Mouse (Mus musculus) B cell, adult 2 months (primary cell): Measurements from ENCODE around the gene Kynu.

Experiments used
- DNase-seq, 2 experiments: peaks; one replicate each; pipeline ENCODE4 v3.0.0; 2022

Kynu gene

DNA sequence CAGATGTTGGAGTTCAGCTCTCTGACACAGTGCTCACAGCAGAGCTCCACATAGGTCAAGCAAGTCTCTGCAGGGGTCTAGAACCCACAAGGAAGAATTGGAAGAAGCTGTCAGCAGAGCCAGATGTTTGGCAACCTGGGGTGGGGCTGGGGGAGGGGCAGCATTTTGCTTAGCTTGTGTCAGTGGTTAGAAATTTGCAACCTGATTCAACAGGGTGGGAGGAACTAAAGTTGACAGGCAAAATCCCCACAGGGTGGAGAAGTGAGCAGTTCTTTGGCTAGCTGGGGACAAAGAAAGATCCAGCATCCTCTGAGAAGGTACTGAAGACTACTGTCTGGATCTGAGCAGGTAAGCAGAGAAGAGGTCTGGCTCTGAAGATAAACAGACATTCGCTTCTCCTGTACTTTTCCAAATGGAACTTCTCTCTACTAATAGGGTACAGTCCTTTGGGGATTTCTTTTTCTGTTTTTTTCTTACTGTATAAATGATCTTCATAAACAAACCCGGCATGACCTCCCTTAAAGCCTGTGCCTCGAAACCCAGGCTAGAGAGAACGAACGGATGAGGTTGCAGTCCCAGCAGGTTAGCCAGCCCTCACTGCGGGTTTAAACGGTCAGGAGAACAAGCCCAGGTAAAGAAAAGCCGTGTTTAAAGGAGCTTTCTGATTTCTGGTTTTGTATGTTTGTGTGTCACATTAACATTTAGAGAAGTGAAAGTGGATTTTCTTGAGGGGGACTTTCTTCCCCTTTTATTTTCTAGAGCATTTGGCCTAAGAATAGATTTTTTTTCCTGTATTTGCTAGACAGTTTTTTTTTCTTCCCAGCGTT is at the start of gene Kynu:
TSS of gene Kynu (plus strand) at position 268 of the 827 bp plus-strand sequence.
- peak; percentile 56 to 65 for DNase-seq

DNA sequence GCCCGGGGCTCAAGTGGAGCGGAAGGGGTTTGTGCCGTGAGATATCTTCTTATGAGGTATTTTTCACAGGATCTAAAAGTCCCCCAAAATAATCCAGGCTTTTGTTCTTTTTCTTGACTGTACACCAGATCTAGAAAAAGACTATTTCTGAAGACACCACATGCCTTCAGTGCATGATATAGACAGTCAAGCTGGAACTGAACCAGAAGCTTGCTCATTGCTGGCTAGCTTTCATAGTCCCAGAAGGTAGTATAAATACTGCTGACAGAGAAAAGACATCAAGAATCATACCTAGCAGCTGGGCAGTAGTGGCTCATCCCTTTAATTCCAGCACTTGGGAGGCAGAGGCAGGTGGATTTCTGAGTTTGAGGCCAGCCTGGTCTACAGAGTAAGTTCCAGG is 48.9 kb upstream of the Kynu start:
- no peak for DNase-seq

DNA sequence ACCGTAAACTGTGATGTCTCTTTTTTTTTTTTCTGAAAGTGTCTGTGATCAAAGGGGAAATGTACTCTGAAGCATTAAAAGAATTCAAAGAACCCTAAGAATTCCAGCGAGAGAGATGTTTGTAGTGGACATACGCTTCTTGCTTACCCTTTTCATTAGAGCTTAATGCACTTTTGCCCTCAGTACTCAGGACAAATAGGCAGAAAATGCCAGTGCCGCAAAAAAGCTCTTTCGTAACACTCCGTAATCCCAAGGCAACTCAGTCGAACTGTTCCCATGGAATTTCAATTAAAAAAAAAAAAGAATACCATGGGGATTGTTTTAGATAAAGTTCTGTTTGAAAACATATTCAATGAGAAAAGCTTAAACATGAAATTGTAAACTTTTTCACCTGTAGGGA is 41.3 kb upstream of the Kynu start:
- DNase-seq, result no peak

DNA sequence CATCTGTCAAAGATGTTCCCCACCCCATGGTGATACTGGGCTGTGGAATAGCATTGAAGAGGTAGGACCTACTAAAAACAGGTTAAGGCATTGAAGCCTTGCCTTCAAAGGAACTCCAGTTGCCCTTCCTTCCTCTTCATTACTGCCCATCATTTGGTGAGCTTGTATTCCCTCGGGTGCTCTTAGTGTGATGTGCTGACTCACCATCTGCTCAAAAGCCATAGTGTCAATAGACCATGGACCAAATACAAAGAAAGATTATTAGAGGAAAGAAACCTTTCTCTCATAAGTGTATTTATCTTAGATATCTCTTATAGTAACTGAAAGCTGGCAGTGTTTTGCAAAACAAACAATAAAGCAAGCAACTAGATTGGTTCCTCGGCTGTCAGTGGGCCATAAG is 20.7 kb upstream of the Kynu start:
- no peak for DNase-seq

DNA sequence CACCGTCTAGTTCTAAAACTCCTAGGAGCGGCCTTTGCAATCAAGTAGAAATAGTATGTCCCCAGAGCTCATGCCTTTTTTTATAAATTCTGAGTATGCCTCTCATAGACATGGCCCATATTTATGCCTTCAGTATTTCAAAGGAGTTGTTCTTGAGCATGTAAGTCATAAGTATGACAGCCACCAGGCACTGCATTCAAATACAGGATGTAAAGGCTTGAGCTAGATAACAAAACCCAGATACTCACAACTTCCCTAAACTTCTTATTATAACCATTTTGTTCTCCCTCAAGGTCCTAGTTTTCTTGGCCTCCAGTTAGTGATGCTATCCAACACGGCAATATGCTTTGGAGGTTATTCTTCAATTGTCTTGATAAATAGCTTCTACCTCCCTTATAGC is 12.5 kb upstream of the Kynu start:
- DNase-seq, result no peak

DNA sequence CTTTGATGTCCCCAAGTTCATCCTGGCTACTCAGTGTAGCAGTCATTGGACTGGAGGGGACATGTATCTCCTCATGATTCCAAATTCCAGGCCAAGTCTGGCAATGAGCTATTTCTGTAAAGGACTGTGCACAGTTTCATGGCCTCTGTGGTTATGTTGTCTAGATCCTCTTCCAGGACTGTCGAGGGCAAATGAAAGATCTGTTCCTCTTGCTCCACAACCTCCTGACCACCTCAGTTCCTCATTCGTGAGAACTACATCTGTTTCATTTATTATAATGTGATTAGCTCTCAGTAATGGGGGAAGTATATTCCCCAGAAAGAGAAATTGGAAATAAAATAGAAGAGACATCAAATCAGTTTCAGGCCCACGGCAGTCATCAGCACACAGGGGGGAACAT is 9.5 kb upstream of the Kynu start:
- DNase-seq, result no peak

DNA sequence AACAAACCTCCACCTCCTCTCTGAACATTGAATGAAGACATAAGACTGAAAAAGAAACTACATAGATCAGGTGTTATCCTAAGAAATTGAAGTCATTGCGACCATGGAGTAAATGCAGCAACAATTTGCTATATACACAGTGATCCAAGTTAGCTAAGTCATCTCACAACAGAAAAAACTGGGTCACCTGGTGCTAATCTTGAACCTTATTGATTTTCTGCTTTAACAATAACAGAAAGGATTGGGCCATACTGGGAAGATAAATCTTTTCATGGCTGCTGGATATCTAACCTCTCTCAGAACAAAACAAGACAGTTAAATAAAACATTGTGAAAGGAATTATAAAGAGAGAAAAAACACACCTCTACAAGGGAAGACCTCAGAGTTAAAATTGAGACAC is 8.7 kb upstream of the Kynu start:
- DNase-seq, result no peak

DNA sequence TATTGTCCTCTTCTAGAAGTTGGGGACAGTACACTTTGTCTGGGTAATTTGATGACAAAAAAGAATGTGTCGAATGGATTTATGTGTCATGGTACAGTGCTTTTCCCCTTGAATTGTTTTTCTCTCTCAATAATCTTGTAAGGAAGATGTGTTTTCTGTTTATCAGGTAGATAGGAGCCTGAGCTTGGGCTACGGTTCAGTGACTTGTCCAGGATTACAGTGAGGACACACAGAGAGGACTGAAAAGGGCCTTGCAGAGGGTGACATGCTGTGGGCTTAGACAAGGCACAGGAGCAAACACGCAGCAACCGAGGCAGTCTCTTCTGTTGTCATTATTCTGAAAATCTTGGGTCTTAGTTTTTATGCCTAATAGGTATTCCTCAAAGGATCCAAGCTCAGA is 913 bp upstream of the Kynu start:
- no peak for DNase-seq

DNA sequence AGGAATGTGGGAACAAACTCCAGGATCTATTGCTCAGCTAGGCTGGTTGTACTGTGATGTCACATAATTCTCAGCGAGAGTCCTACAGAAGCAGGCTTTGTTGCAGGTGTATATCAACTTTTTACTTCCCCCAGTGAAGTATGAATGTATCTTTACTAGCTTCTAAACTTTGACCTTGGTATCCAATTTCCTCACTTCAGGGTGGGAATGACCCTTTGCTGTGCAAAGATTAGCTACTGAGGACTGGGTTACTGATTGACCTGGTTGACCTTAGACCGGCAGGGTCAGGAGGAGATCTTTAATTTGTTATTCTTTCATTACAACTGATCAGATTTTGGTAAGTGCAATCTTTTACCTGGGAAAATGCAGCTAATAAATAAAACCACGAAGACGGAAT is 758 bp downstream of the Kynu start:
- DNase-seq, result peak; percentile 18 to 30

DNA sequence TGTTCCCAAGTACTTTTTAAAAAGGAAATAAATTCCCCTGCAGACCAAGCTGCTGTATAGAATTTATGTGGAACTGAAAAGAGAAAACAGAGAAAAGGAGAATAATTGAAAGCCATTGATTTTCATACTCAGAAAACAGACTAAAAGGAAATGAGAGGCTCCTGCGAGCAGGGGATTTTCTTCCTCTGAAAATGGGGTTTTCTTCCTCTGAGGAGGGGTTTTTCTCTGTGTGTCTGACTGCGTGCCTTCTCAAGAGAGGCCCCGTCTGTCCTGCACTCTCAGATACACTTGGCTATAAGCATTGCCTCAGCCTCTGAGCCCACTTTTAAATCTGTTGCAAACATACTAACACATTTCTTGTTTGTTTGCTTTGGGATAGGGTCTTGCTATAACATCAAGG is 1.9 kb downstream of the Kynu start:
- DNase-seq, result peak; percentile 4 to 13

DNA sequence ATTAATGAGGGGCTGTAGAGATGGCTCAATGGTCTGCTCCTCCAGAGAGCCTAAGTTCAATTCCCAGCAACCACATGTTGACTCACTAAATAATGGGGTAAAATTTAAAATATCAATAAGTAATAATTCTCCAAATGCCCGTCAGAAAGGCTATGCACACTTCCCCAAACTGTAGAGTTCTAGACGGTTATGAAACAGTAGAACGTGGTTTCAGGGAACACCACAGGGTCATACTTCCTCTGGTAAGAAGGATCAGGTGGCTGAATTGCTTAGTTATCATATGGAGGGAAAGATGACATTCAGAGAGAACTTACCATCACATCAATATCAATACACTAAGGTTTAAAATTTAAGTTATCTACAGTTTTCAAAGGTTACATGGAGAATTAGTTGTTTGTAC is 6.1 kb downstream of the Kynu start:
- no peak for DNase-seq

DNA sequence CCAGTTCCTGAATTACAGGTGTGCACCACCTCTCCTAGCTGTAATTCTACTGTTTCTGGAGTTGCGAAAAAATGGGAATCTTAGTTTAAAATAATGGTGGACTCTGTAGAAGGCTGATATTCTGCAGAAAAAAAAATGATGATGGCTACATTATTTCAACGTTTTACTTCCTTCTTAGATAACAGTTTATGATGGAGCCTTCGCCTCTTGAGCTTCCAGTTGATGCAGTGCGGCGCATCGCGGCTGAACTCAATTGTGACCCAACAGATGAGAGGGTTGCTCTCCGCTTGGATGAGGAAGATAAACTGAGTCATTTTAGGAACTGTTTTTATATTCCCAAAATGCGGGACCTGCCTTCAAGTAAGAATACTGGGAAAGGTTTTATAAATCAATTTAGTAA is 7.7 kb downstream of the Kynu start:
- DNase-seq, result no peak

DNA sequence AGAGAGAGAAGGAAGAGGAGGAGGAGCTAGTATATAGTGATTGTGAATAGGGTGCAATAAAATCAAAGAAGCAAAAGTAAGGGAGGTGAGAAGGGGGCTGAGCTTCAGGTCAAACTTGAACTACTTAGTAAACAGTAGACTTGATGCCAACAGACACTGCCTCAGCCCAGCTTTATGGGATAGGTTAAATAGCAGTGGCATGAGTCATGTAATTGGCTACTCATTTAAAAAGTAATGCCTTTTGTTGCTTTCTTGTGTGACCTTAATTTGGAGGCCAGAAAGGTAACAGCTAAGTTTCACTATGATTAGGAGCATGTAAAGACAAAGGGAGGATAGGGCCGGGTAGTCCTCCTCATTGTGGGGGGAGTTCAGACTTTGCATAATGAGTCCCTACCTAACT is 13.3 kb downstream of the Kynu start:
- no peak for DNase-seq

DNA sequence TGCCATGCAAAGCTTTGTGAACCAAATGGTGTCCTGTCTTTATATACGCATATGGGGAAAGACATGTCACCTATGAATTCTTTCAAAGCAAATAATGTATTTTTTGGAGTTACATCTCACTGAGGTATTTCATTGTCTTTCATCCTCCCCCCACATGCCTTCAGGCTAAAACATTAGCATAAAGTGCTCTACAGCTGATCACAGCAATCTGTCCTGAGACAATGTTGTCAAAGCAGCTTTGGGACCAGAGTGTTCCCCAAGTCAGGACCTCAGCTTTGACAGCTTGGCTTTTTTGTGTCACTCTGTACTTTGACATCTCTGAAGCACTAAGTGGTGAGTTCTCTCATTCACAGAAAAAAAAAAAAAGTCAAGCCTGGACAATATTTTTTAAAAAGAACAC is 18.4 kb downstream of the Kynu start:
- DNase-seq, result no peak

DNA sequence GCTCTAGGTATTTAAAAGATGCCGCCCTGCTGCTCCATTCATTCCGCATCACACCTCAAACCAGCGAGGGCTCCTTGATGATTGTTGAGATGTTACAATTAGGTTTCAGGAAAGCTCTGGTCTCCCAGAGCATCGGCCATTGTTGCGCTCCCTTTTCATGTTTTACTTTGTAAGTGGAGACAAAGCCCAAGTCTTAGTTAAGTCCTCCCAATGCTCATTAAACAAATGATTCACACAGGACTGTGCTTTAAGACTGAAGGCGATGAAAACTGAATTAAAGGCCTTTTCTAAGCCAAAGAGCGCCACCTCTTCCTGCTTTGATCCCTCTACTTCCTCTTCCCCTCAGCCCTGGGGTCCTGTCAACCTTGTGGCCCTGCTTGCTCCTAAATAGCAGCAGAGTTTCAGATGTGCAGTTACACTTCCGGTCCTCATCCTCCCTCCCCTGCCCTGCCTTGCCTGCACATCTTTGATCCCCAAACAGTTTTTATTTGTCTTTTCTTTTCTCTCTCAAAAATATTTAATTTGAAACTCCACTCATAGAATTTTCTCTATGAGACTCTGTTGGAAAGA is 28.2 kb downstream of the Kynu start:
- DNase-seq, result no peak

DNA sequence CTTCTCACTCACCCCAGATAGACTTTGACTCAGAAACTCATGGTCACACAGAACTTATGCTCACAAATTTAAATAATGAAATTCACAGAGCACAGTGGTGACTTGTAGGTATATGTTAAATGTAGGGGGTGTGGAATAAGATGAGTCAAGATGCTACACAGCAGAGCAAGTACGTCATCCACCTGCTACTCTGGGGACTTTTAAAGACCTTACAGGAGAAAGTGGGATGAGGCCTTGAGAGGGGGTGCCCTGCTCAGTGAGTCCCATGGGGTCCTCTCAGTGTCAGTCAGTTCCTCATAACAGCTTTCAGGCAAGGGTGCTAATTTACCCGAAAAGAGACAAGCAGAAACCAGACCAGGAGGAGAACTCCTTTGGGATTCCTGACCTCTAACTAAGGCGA is 30.4 kb downstream of the Kynu start:
- DNase-seq, result peak; percentile 3 to 11

DNA sequence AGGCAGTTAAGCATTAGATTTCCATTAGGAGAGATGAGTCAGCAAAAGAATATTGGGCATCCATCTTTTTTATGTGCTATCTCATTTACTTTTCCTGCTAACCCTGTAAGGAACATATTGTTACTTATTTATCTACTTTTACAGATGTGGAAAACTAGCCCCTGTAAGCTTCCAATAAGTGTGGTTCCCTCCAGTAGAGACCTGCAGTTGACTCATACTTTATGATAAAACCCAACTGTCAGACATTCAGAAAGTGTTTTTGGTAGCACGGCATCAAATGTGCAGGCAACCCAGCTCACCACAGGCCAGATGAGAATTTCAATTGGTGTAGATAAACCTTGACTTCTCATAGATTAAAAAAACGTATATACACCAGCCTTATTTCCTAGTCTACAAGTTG is 32.7 kb downstream of the Kynu start:
- no peak for DNase-seq

DNA sequence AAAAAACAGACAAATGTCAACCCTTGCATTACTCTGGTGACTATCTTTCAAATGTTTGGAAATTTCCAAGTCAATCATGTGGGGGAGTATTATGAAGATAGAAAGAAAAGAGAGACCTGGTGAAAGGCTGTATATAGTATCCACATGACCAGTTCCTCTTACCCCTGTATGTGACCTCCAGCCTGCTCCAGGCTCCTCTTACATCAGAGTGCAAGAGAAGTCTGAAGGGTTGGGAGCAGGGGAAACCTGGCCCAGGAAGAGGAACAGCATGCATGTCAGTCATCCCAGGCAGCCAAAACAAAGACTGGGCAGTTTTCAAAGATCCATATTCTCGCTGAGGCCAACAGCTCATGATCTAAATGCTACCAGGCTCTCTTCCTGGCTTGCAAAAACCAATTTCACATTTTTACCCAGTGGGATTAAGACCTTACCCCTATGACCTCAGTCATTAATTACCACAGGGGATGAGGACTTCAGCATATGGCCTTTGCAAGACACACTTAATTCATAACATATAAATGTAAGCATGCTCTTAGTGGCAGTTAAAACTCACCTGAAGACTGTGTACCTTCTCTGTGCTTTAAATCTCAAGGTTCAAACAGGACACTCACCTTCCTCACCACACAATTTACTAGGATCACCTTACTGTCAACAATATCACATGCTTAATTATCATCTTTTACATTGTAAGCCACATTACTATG is 37.0 kb downstream of the Kynu start:
- no peak for DNase-seq

DNA sequence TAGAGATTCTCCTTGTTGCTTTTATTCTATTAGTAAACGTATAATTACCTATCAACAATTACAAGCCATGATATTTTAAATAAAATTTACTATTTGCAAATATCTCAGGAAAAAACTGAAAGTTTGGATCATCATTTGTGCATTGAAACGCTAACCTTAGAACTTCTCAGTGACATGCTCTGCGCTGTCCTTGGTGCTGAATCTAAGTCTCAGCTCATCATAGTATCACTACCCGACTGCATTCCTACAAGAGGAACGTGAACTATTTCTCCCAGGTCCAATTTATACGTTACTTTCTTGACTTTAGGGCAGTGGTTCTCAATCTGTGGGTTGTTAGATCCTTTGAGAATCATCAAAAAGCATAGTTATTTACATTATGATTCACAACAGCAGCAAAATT is 58.4 kb downstream of the Kynu start:
- no peak for DNase-seq

DNA sequence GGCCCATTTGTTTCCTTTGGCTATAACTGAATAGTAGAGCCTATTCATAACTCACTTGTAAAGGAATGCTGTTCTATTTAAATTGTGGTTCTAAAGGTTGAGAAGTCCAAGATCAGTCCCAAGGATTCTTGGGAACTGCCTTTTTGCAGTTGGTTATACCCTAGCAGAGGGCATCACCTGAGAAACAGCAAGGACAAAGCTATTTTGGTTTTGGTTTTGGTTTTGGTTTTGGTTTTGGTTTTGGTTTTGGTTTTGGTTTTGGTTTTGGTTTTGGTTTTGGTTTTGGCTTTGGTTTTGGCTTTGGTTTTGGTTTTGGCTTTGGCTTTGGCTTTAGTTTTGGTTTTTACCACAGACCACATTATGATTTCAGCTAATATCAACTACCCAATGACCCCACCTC is 66.0 kb downstream of the Kynu start:
- peak; percentile 19 to 24 for DNase-seq

DNA sequence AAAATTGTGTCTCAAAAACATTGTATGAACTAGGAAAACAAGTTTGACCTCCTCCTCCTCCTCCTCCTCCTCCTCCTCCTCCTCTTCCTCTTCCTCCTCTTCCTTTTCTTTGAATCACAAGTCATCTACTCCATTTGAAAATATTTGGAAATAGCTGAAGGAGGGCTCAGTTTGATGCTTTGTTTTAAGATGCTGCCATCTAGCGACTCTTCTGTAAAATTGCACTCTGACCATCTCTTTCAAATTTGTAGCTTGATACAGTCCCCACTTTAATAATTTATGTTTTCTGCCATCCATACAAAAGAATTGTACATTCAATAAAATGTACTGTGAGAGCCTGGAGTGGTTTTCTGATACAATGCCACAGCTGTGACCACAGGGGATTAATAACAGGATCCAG is 67.7 kb downstream of the Kynu start:
- peak in 1 of 2 experiments; percentile 2 for DNase-seq

DNA sequence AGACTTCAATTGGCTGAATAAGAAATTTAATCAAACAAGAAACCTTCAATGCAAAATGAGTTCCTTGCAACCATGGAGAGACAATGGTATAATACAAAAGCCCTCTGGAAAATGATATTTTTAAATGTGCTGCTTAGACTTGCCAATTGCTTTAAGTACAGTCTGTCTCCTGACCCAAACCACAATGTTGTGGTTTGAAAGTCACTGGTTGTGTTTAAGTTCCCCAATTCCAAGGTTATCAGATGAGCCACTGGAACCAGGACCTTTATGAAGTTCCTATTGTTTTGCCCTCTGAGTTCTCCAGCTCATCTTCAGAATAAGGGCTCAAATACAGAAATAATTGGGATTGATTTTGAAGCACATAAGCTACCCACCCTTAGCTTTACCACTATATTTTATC is 76.7 kb downstream of the Kynu start:
- no peak for DNase-seq

DNA sequence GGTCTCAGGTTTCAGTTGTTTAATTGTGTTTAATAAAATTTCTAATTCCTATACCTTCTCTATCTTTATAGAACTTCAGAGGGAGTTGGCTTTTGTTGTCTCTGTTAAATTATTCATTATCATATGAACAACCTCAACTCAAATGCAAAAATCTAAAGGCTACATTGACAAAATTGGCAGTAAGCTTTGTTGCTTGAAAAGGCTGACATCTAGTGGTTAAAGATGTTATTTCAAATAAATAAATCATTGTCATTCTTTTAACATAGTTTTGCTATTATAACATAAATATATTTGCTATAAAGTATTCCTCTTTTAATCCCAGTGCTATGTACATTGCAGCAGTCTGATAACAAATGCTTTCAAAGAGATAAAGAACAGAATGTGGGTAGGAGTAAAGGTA is 81.4 kb downstream of the Kynu start:
- DNase-seq, result no peak

DNA sequence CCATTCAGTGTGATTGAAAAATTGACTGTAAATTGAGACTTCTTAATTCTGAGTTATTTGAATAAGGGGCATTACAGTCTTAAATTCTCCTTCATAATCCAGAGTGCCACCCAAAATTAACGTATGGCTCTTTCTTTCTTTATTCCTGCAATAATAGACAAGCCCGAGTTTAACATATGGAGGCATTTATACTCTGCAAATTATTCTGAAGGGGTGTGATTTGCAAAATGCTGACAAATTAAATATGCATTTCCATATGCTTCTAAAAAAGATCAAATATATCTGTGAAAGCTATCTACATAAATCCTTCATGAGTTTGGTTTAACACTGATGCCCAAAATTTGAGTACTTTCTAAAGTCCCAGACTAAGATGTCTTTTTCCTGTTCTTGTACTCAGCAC is 91.8 kb downstream of the Kynu start:
- no peak for DNase-seq
